Mouse (Mus musculus): ENCODE results near the gene Rfc1. TPM values are rescaled to one million over a fixed set of nuclear protein-coding genes. Genes with fewer than 3 reads are reported as not detected.

Gene Rfc1
- 79.2 to 93.3 TPM (median 87.3 TPM) in 4 replicates for total RNA-seq (2023)

DNA sequence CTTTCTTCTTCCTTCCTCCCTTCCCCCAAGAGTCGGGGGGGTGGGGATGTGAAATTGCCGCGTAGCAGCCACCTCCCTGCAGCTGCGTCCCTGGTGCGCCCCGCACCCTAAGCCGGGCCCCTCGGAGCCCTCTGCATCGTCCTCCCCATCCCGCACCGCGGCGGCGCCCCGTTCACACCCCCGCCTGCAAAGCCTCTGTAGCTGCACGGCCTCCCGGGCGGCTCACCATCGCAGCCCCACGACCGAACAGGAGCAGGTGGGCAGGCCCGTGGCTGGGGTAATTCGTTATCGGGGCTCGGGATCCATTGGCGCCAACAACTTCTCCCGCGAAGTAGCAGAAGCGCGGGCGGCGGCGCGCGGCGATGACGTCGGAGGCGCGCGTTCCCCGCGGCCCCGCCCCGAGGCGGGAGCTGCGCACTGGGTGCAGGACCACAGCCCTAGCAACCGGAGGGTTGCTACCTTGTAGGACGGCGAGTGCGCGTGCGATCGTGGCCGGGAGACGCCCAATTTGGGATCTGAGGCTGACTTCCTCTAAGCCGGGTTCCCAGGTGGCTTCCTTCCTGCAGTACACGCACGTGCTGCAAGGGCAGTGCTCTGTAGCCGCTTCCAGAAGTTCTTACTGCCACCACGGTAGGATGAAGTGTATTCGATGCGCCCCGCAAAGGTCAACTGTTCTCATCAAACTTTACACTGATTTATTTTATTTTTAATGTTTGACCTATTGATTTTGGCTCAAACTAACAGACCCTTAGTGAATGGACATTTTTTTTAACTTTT, at the start of gene Rfc1:
TSS of gene Rfc1 (minus strand) at position 373 of the 777 bp plus-strand sequence.

DNA sequence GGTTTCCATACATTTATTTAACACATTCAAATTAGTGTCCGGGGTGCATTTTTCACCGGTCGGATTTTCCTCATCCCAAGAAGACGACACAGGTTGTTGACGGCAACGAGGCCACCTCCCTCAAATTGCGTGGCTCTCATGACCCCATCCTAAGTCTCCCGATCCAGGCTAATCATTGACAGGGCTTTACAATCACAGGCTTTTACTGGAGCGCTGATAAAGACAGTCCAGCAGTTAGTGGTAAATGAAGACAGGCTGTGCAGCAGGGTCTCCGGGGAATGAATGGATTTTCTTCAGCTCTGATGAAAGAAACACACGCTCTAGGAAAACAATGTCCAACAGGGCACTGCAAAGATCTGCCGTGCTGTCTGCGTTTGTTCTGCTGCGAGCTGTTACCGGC, 12.7 kb upstream of the Rfc1 start, which contains the start of gene Klb:
TSS of gene Klb (plus strand) at position 147 of the 400 bp plus-strand sequence.

Other genes starting within 250 kb of the Rfc1 start
- 25.4 to 30.9 TPM (median 26.4 TPM) in 4 replicates for gene Tmem156, start 243.5 kb downstream of the Rfc1 start, total RNA-seq (2023)
- gene Klhl5, start 228.1 kb downstream of the Rfc1 start, total RNA-seq (2023), result 21.2 to 27.9 TPM (median 24.8 TPM) in 4 replicates
- gene Wdr19, start 136.0 kb downstream of the Rfc1 start, total RNA-seq (2023), result 1.3 to 2.3 TPM (median 1.9 TPM) in 4 replicates
- gene Klb, start 12.6 kb upstream of the Rfc1 start, total RNA-seq (2023), result not detected in 4 replicates
- 1,968 to 2,272 TPM (median 2,213 TPM) in 4 replicates for gene Rpl9, start 55.8 kb upstream of the Rfc1 start, total RNA-seq (2023)
- gene Lias, start 55.8 kb upstream of the Rfc1 start, total RNA-seq (2023), result 33.9 to 37.2 TPM (median 35.8 TPM) in 4 replicates
- 20.2 to 27.4 TPM (median 22.3 TPM) in 4 replicates for gene Ugdh, start 100.3 kb upstream of the Rfc1 start, total RNA-seq (2023)
- 8.2 TPM in 1 of 4 replicates, not detected in the others for gene Gm43552, start 157.2 kb upstream of the Rfc1 start, total RNA-seq (2023)
- gene Smim14, start 201.5 kb upstream of the Rfc1 start, total RNA-seq (2023), result 354 to 405 TPM (median 379 TPM) in 4 replicates
- gene Ube2k, start 201.6 kb upstream of the Rfc1 start, total RNA-seq (2023), result 68.0 to 71.4 TPM (median 68.6 TPM) in 4 replicates

Data from B cell, adult 62 days (primary cell).